Mouse (Mus musculus) limb, embryonic 14.5 days (tissue): Measurements from ENCODE around the gene Lrmp. TPM values are rescaled to one million over a fixed set of nuclear protein-coding genes. Genes with fewer than 3 reads are reported as not detected.

Experiments
- ATAC-seq: fragments of 200-750 bp; cut with Nextera tagmentation; 2 replicates; pipeline ENCODE4 v1.8.0; 2017; ENCODE audit warnings: low read depth, moderate number of reproducible peaks, moderate TSS enrichment; ENCODE audit not compliant: low FRiP score
- DNase-seq: peaks from one replicate; pipeline ENCODE4 v3.0.0-alpha.2; 2015; ENCODE audit warnings: low spot score
- H3K27ac ChIP-seq: fragments of 300-500 bp; sonication (generic); replicated peaks from 2 replicates; pipeline ENCODE4 v1.5.1; 2014; ENCODE audit warnings: low read depth, mild to moderate bottlenecking, low read length, moderate library complexity, mixed read lengths
- H3K27me3 ChIP-seq: fragments of 300-500 bp; sonication (generic); 2 replicates; pipeline ENCODE4 v1.6.1; 2014; ENCODE audit warnings: low read length, mixed read lengths; ENCODE audit not compliant: control insufficient read depth, insufficient read depth
- H3K36me3 ChIP-seq: fragments of 300-500 bp; sonication (generic); 2 replicates; pipeline ENCODE4 v1.6.1; 2014; ENCODE audit warnings: mild to moderate bottlenecking, low read length, moderate library complexity, mixed read lengths; ENCODE audit not compliant: control insufficient read depth, insufficient read depth
- H3K4me1 ChIP-seq: fragments of 300-500 bp; sonication (generic); 2 replicates; pipeline ENCODE4 v1.6.1; 2014; ENCODE audit warnings: antibody characterized with exemption, low read length, mixed read lengths; ENCODE audit not compliant: control insufficient read depth, insufficient read depth
- H3K4me2 ChIP-seq: fragments of 300-500 bp; sonication (generic); replicated peaks from 2 replicates; pipeline ENCODE4 v1.6.1; 2014; ENCODE audit warnings: low read depth, mild to moderate bottlenecking, low read length, moderate library complexity; ENCODE audit not compliant: severe bottlenecking
- H3K4me3 ChIP-seq: fragments of 300-500 bp; sonication (generic); replicated peaks from 2 replicates; pipeline ENCODE4 v1.5.1; 2014; ENCODE audit warnings: low read length
- H3K9ac ChIP-seq: fragments of 300-500 bp; sonication (generic); 2 replicates; pipeline ENCODE4 v1.6.1; 2014; ENCODE audit warnings: mild to moderate bottlenecking, low read depth, low read length, moderate library complexity; ENCODE audit not compliant: severe bottlenecking
- H3K9me3 ChIP-seq: fragments of 300-500 bp; sonication (generic); 2 replicates; pipeline ENCODE4 v1.6.1; 2016; ENCODE audit warnings: low read length; ENCODE audit not compliant: control insufficient read depth
- POLR2A ChIP-seq: fragments of 200-500 bp; IDR thresholded peaks from 2 replicates; pipeline ENCODE4 v1.8.0; 2012; ENCODE audit warnings: inconsistent platforms, mild to moderate bottlenecking, moderate library complexity, borderline replicate concordance; ENCODE audit not compliant: insufficient read depth, insufficient read length; ENCODE audit errors: extremely low read depth
- WGBS: fragments of 180-500 bp; shearing (Covaris S2); extraction: QIAGEN DNeasy Blood & Tissue Kit; methylation state at CpG from one replicate; pipeline ENCODE4 v1.1.7; 2014; 5-methylcytosine and 5-hydroxymethylcytosine counted together
- polyA plus RNA-seq, 2 experiments: library from polyadenylated mRNA; depleted of rRNA in 1 of 2; stranded (reverse) in 1 of 2; unstranded in 1 of 2; fragments of >200 nt; fragmentation: Nextera tagmentation in 1 of 2; extraction: Ambion mirVana in 1 of 2; gene quantifications; 2 replicates each; pipeline versions ENCODE4 v1.2.1 to v1.2.3; 2012 to 2014

Gene Lrmp
- polyA plus RNA-seq, 2 experiments = 4.3 to 5.5 TPM

DNA sequence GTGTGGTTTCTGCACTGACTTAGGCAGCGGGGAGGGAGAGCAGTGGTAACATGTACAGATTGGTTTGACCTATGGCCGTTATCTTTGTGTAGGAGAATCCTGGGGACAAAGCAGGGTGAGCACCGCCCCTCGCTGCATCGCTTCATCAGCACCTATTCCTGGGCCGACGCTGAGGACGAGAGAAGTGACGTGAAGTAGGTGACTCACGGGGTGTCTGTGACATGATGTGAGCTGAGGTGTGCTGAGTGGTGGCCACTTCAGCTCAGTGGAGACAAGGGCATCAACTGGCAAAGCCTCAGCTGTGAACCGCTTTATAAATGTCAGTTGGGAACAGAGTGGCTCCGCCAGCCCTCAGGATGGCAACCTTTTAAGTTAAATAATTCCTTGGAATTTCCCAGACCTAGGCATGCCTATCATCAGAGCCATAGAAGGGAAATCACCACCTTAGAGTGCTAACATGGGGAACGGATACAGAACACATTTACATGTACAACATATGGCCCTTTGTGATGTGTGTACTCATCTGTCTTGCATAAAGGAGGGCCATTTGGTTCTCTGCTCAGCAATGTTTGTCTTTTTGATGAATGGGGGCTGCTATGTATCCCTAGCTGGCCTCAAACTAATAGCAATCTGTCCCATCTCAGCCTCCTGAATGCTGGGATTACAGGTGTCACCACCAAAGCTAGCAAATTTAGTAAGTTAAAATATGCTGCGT is 56.6 kb downstream of the Lrmp start:
- no peak overlapping the region for H3K4me2 ChIP-seq
- no peaks in the 10 kb centered on the region for H3K27me3 ChIP-seq
- H3K9ac ChIP-seq = no peak overlapping the region
- no peak overlapping the region for H3K27ac ChIP-seq
- no peak overlapping the region for H3K4me3 ChIP-seq
- no peaks in the 10 kb centered on the region for H3K36me3 ChIP-seq
- ATAC-seq (no peak), DNase-seq (no peak)
- H3K9me3 ChIP-seq = no peaks in the 10 kb centered on the region
- no peak for TF ChIP-seq POLR2A
- H3K4me1 ChIP-seq = peaks cover 35% of the 10 kb centered on the region
- WGBS = 72% methylated on average over 14 of the region's 14 CpGs

DNA sequence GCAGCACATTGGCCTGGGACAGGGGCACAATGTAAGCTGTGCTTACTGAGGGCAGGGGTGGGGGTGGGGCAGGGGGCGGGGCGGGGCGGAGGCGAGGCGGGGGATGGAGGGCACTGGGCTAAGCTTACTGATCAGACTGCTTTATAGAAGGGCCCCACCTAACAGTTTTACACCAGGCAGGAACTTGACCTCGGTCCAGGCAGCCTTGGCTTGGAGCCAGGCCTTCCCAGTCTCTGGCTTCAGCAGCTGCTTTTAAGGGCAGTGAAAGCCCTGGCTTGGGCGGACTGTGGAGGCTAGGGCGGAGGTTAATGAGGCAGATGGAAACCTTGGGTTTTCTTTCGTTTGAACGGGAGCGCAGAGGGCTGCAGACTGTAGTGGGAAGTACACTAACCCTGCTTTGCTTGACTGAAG is 58.3 kb downstream of the Lrmp start:
- 0 out of 2 replicates have a peak overlapping the region, but pooled peaks have one; percentile 31 for H3K9ac ChIP-seq
- DNase-seq (peak; percentile 88), ATAC-seq (peak; percentile 81)
- TF ChIP-seq POLR2A = no peak
- 0 out of 2 replicates have a peak overlapping the region, but pooled peaks have one; percentile 26 for H3K27ac ChIP-seq
- H3K36me3 ChIP-seq = no peaks in the 10 kb centered on the region
- no peak overlapping the region for H3K4me3 ChIP-seq
- WGBS = 7% methylated on average over 7 of the region's 11 CpGs
- H3K27me3 ChIP-seq = no peaks in the 10 kb centered on the region
- no peaks in the 10 kb centered on the region for H3K9me3 ChIP-seq
- peak overlapping the region; percentile 26; the same call in 1 of the 2 replicates for H3K4me2 ChIP-seq
- H3K4me1 ChIP-seq = peaks cover 35% of the 10 kb centered on the region

GRCm38 (mm10) chr6:145175571-145175981 is 60.1 kb downstream of the Lrmp start:
- WGBS = 28% methylated on average over 9 of the region's 9 CpGs
- no peaks in the 10 kb centered on the region for H3K27me3 ChIP-seq
- no peak overlapping the region for H3K9ac ChIP-seq
- ATAC-seq (no peak), DNase-seq (no peak)
- H3K9me3 ChIP-seq = no peaks in the 10 kb centered on the region
- no peak for TF ChIP-seq POLR2A
- no peak overlapping the region for H3K4me3 ChIP-seq
- H3K36me3 ChIP-seq = no peaks in the 10 kb centered on the region
- H3K4me2 ChIP-seq = 0 out of 2 replicates have a peak overlapping the region, but pooled peaks have one; percentile 28
- peaks cover 35% of the 10 kb centered on the region for H3K4me1 ChIP-seq
- no peak overlapping the region for H3K27ac ChIP-seq

GRCm38 (mm10) chr6:145176474-145176873 is 61.0 kb downstream of the Lrmp start:
- Histone ChIP-seq H3K9me3 (no peaks in the 10 kb centered on the region), H3K9ac (no peak overlapping the region), H3K4me3 (no peak overlapping the region), H3K27me3 (no peaks in the 10 kb centered on the region), H3K4me1 (peaks cover 35% of the 10 kb centered on the region), H3K27ac (no peak overlapping the region), H3K4me2 (no peak overlapping the region), H3K36me3 (no peaks in the 10 kb centered on the region)
- WGBS = 31% methylated on average over 10 of the region's 10 CpGs
- TF ChIP-seq POLR2A = no peak
- DNase-seq (no peak), ATAC-seq (no peak)

DNA sequence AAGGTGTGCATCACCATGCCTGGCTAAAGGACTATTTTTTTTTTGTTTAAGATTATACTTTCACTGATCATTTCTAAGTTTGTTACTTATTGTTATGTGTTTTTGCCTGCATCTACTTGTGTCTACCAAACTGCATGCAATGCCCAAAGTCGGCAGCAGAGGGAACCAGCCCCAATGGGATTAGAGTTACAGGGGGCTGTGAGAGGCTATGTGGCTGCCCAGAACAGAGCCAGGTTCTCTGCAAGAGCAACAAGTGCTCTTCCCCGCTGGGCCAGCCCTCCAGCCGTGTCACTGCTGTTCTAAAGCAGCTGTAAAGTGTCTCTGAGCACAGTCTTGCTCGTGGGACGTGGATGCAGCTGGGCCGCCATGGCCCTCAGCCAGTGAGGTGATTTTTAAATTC is 64.2 kb downstream of the Lrmp start:
- Histone ChIP-seq H3K9ac (no peak overlapping the region), H3K4me3 (no peak overlapping the region), H3K27me3 (no peaks in the 10 kb centered on the region), H3K4me2 (no peak overlapping the region), H3K27ac (no peak overlapping the region), H3K36me3 (no peaks in the 10 kb centered on the region), H3K4me1 (peaks cover 21% of the 10 kb centered on the region), H3K9me3 (no peaks in the 10 kb centered on the region)
- no peak for TF ChIP-seq POLR2A
- ATAC-seq = no peak
- peak; percentile 38 for DNase-seq
- 37% methylated on average over 6 of the region's 6 CpGs for WGBS
